Mouse (Mus musculus) MEL (cell line): ENCODE data around the gene 7530416G11Rik.

Experiments
- E2F4 ChIP-seq: IDR thresholded peaks from 2 replicates; pipeline ENCODE4 v1.6.1; 2011; ENCODE audit warnings: low read depth, low read length, improper control_type of control experiment, borderline replicate concordance
- MYC ChIP-seq: IDR thresholded peaks from 2 replicates; pipeline ENCODE4 v1.6.1; 2011; ENCODE audit warnings: low read depth, mild to moderate bottlenecking, low read length, improper control_type of control experiment, moderate library complexity
- RCOR1 ChIP-seq: IDR thresholded peaks from 2 replicates; pipeline ENCODE4 v1.6.1; 2012; ENCODE audit warnings: low read depth, mild to moderate bottlenecking, inconsistent platforms, low read length, improper control_type of control experiment

DNA sequence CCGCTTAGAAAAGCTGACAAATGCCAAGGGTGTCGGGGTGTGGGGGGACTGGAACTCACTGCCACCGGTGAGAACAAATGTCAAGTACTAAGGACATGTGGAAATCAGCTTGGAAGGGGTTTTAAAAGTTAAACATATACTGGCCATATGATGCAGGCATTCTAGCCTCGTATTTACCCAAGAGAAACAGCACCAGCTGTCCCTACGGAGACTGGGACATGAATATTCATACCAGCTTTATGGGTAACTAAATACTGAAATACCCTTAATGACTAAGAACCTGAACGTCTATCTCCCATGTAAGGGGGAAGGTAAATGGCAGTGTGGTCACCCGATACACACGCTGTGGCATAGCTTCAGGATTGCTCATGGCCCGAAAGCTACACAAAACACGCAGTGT, 14.1 kb downstream of the 7530416G11Rik start:
- no peak for TF ChIP-seq E2F4
- no peak for TF ChIP-seq MYC
- TF ChIP-seq RCOR1 = no peak
